11 mouse cellular contexts compared by ENCODE assay signal in genomic region chr4:125125361-125125921, GRCm38 (mm10). TPM values are rescaled to one million over a fixed set of nuclear protein-coding genes. Genes with fewer than 3 reads are reported as not detected.
DNase-seq lines count a peak whose midpoint lies in the region; ATAC-seq and TF ChIP-seq lines count a peak whose summit lies in the region.
"Had no signal": no experiment of that assay in that cellular context is flagged by ENCODE, and none has a peak within 500 bp of the region (broad histone marks: within the 10 kb centered on the region; RNA-seq: fewer than 3 reads in every experiment).

No protein-coding gene starts in this region.

- peak overlapping the region; percentile 11; the same call in 1 of the 2 replicates for H3K4me2 ChIP-seq in embryonic facial prominence, embryonic 13.5 days
- H3K4me2 ChIP-seq in heart, embryonic 15.5 days, result peak overlapping the region; percentile 18; the same call in 1 of the 2 replicates
- no peak overlapping the region for H3K4me2 ChIP-seq in forebrain, embryonic 11.5 days (ENCODE audit: low read depth, low read length, severe bottlenecking)
- H3K4me2 ChIP-seq: forebrain, embryonic 15.5 days had no signal

- 67% methylated on average over 7 of the region's 7 CpGs for WGBS in embryonic facial prominence, embryonic 13.5 days
- 75% methylated on average over 7 of the region's 7 CpGs for WGBS in embryonic facial prominence, embryonic 10.5 days
- WGBS in thymus, adult 2 months, result 79% methylated on average over 7 of the region's 7 CpGs
- 76% methylated on average over 7 of the region's 7 CpGs for WGBS in heart, embryonic 15.5 days
- WGBS in forebrain, embryonic 11.5 days, result 75% methylated on average over 7 of the region's 7 CpGs

- no peak for ATAC-seq in embryonic facial prominence, embryonic 13.5 days (ENCODE audit: insufficient number of reproducible peaks, insufficient read depth, low FRiP score, low TSS enrichment, low read depth)
- no peak for ATAC-seq in heart, embryonic 15.5 days (replicated peaks; ENCODE audit: insufficient number of reproducible peaks, insufficient read depth, low FRiP score, low read depth)
- no peak for ATAC-seq in forebrain, embryonic 11.5 days (replicated peaks; ENCODE audit: low FRiP score)
- no peak for ATAC-seq in megakaryocyte progenitor cell, adult 5-6 weeks (replicated peaks; ENCODE audit: poor library complexity)
- ATAC-seq: forebrain, embryonic 15.5 days had no signal

- H3K4me3 ChIP-seq in embryonic facial prominence, embryonic 13.5 days, result no peak overlapping the region
- H3K4me3 ChIP-seq in embryonic facial prominence, embryonic 10.5 days, result no peak overlapping the region
- H3K4me3 ChIP-seq in thymus, adult 2 months (ENCODE audit: control insufficient read depth, insufficient read depth, low read length), result peak overlapping the region; percentile 24
- H3K4me3 ChIP-seq in heart, embryonic 15.5 days, result no peak overlapping the region
- H3K4me3 ChIP-seq in forebrain, embryonic 11.5 days (ENCODE audit: low read depth, low read length), result no peak overlapping the region
- H3K4me3 ChIP-seq: forebrain, embryonic 15.5 days had no signal

- no peaks in the 10 kb centered on the region for H3K9me3 ChIP-seq in embryonic facial prominence, embryonic 13.5 days
- no peaks in the 10 kb centered on the region for H3K9me3 ChIP-seq in embryonic facial prominence, embryonic 10.5 days
- no peaks in the 10 kb centered on the region for H3K9me3 ChIP-seq in heart, embryonic 15.5 days (replicated peaks)
- H3K9me3 ChIP-seq in forebrain, embryonic 11.5 days (ENCODE audit: control insufficient read depth, low read length), result no peaks in the 10 kb centered on the region
- H3K9me3 ChIP-seq: forebrain, embryonic 15.5 days had no signal

- no peak for DNase-seq in embryonic facial prominence, embryonic 10.5 days (ENCODE audit: low spot score)
- DNase-seq in thymus, adult 2 months, result no peak
- no peak for DNase-seq in thymus, postnatal 14 days
- peak; percentile 36 for DNase-seq in splenic B cell, adult 2 months (ENCODE audit: low read depth, low spot score)
- DNase-seq in forebrain, embryonic 11.5 days (ENCODE audit: low spot score), result no peak

- TF ChIP-seq POLR2A in thymus, adult 2 months (IDR thresholded peaks at IDR 0.05; ENCODE audit: control insufficient read depth, extremely low read depth, insufficient read depth, low read length, poor library complexity), result no peak

- no peak overlapping the region for H3K9ac ChIP-seq in embryonic facial prominence, embryonic 13.5 days
- no peak overlapping the region for H3K9ac ChIP-seq in heart, embryonic 15.5 days
- H3K9ac ChIP-seq in forebrain, embryonic 11.5 days (ENCODE audit: low read length), result no peak overlapping the region
- H3K9ac ChIP-seq: forebrain, embryonic 15.5 days had no signal

- peaks cover 30% of the 10 kb centered on the region for H3K27me3 ChIP-seq in embryonic facial prominence, embryonic 13.5 days
- H3K27me3 ChIP-seq in embryonic facial prominence, embryonic 10.5 days (replicated peaks; ENCODE audit: low read depth, poor library complexity, severe bottlenecking), result peaks cover 51% of the 10 kb centered on the region
- H3K27me3 ChIP-seq in thymus, adult 2 months (ENCODE audit: control insufficient read depth, insufficient read depth, low read length), result no peaks in the 10 kb centered on the region
- no peaks in the 10 kb centered on the region for H3K27me3 ChIP-seq in heart, embryonic 15.5 days
- H3K27me3 ChIP-seq in splenic B cell, adult 2 months (ENCODE audit: control insufficient read depth, insufficient read depth, low read length, poor library complexity, severe bottlenecking), result no peaks in the 10 kb centered on the region
- H3K27me3 ChIP-seq in forebrain, embryonic 11.5 days (ENCODE audit: control insufficient read depth, insufficient read depth, low read length), result peaks cover 6% of the 10 kb centered on the region

- peaks cover 45% of the 10 kb centered on the region for H3K4me1 ChIP-seq in embryonic facial prominence, embryonic 13.5 days
- peaks cover 58% of the 10 kb centered on the region for H3K4me1 ChIP-seq in embryonic facial prominence, embryonic 10.5 days
- peaks cover 56% of the 10 kb centered on the region for H3K4me1 ChIP-seq in thymus, adult 2 months (replicated peaks; ENCODE audit: control insufficient read depth, insufficient read depth, low read length)
- peaks cover 41% of the 10 kb centered on the region for H3K4me1 ChIP-seq in heart, embryonic 15.5 days (replicated peaks)
- peaks cover 3% of the 10 kb centered on the region for H3K4me1 ChIP-seq in forebrain, embryonic 11.5 days (replicated peaks; ENCODE audit: control insufficient read depth, insufficient read depth, low read length)

- no peak for TF ChIP-seq CTCF in thymus, adult 2 months (IDR thresholded peaks at IDR 0.05; ENCODE audit: borderline replicate concordance, control insufficient read depth, extremely low read depth, insufficient read depth, low read length, poor library complexity)

- no peak overlapping the region for H3K27ac ChIP-seq in embryonic facial prominence, embryonic 13.5 days
- no peak overlapping the region for H3K27ac ChIP-seq in embryonic facial prominence, embryonic 10.5 days (replicated peaks)
- H3K27ac ChIP-seq in thymus, adult 2 months (ENCODE audit: control insufficient read depth, insufficient read depth, low read length), result peak overlapping the region; percentile 61
- no peak overlapping the region for H3K27ac ChIP-seq in heart, embryonic 15.5 days
- H3K27ac ChIP-seq in forebrain, embryonic 11.5 days (ENCODE audit: low read depth, low read length), result no peak overlapping the region
- H3K27ac ChIP-seq: forebrain, embryonic 15.5 days had no signal

- 0 out of 2 replicates have a peak, but pooled peaks cover 3% of the 10 kb centered on the region for H3K36me3 ChIP-seq in embryonic facial prominence, embryonic 13.5 days
- H3K36me3 ChIP-seq in embryonic facial prominence, embryonic 10.5 days (replicated peaks), result no peaks in the 10 kb centered on the region
- peaks cover 8% of the 10 kb centered on the region for H3K36me3 ChIP-seq in thymus, adult 2 months (ENCODE audit: control insufficient read depth, insufficient read depth, low read length)
- 0 out of 2 replicates have a peak, but pooled peaks cover 5% of the 10 kb centered on the region for H3K36me3 ChIP-seq in heart, embryonic 15.5 days
- H3K36me3 ChIP-seq in splenic B cell, adult 2 months (ENCODE audit: control insufficient read depth, insufficient read depth, low read length, poor library complexity, severe bottlenecking), result peaks cover 26% of the 10 kb centered on the region
- no peaks in the 10 kb centered on the region for H3K36me3 ChIP-seq in forebrain, embryonic 11.5 days (ENCODE audit: control insufficient read depth, insufficient read depth, low read length)
- H3K36me3 ChIP-seq: forebrain, embryonic 15.5 days had no signal

RNA-seq across cellular contexts. Expression of gene Zc3h12a, which starts 2.2 kb away (rescaled TPM):
- polyA plus RNA-seq in embryonic facial prominence, embryonic 13.5 days (2015; fragmentation: Nextera tagmentation; extraction: Ambion mirVana), result 0.70 and 0.80 TPM in 2 replicates
- polyA plus RNA-seq in embryonic facial prominence, embryonic 10.5 days (2016; fragmentation: Nextera tagmentation; extraction: Ambion mirVana), result 0.49 and 0.64 TPM in 2 replicates
- 27.4 and 28.7 TPM in 2 replicates for polyA plus RNA-seq in thymus, adult 2 months (2012; rRNA removed)
- 0.59 and 0.96 TPM in 2 replicates for polyA plus RNA-seq in heart, embryonic 15.5 days (2015; fragmentation: Nextera tagmentation; extraction: Ambion mirVana)
- polyA plus RNA-seq in forebrain, embryonic 11.5 days (2014; fragmentation: Nextera tagmentation; extraction: Ambion mirVana), result 0.16 and 0.57 TPM in 2 replicates
- 6.0 and 6.2 TPM in 2 replicates for total RNA-seq in megakaryocyte progenitor cell, adult 5-6 weeks (2015)
- 2.3 and 3.6 TPM in 2 replicates for total RNA-seq in megakaryocyte progenitor cell, adult 5-6 weeks (2017)

RNA-seq across cellular contexts. Expression of gene Meaf6, which starts 40.5 kb away (rescaled TPM):
- polyA plus RNA-seq in embryonic facial prominence, embryonic 13.5 days (2015; fragmentation: Nextera tagmentation; extraction: Ambion mirVana), result 71.2 and 79.9 TPM in 2 replicates
- polyA plus RNA-seq in embryonic facial prominence, embryonic 10.5 days (2016; fragmentation: Nextera tagmentation; extraction: Ambion mirVana), result 80.7 and 84.3 TPM in 2 replicates
- polyA plus RNA-seq in thymus, adult 2 months (2012; rRNA removed), result 26.4 and 30.7 TPM in 2 replicates
- 36.7 and 38.0 TPM in 2 replicates for polyA plus RNA-seq in heart, embryonic 15.5 days (2015; fragmentation: Nextera tagmentation; extraction: Ambion mirVana)
- 109 and 120 TPM in 2 replicates for polyA plus RNA-seq in forebrain, embryonic 11.5 days (2014; fragmentation: Nextera tagmentation; extraction: Ambion mirVana)
- total RNA-seq in megakaryocyte progenitor cell, adult 5-6 weeks (2015), result 37.5 and 48.8 TPM in 2 replicates
- total RNA-seq in megakaryocyte progenitor cell, adult 5-6 weeks (2017), result 39.0 and 57.7 TPM in 2 replicates

RNA-seq across cellular contexts. Expression of gene Snip1, which starts 59.0 kb away (rescaled TPM):
- 31.9 and 32.9 TPM in 2 replicates for polyA plus RNA-seq in embryonic facial prominence, embryonic 13.5 days (2015; fragmentation: Nextera tagmentation; extraction: Ambion mirVana)
- 34.9 and 35.1 TPM in 2 replicates for polyA plus RNA-seq in embryonic facial prominence, embryonic 10.5 days (2016; fragmentation: Nextera tagmentation; extraction: Ambion mirVana)
- 20.5 and 22.5 TPM in 2 replicates for polyA plus RNA-seq in thymus, adult 2 months (2012; rRNA removed)
- polyA plus RNA-seq in heart, embryonic 15.5 days (2015; fragmentation: Nextera tagmentation; extraction: Ambion mirVana), result 16.1 and 20.1 TPM in 2 replicates
- polyA plus RNA-seq in forebrain, embryonic 11.5 days (2014; fragmentation: Nextera tagmentation; extraction: Ambion mirVana), result 32.8 and 33.9 TPM in 2 replicates
- 22.0 and 28.6 TPM in 2 replicates for total RNA-seq in megakaryocyte progenitor cell, adult 5-6 weeks (2015)
- 28.3 and 33.5 TPM in 2 replicates for total RNA-seq in megakaryocyte progenitor cell, adult 5-6 weeks (2017)

RNA-seq across cellular contexts. Expression of gene Dnali1, which starts 59.9 kb away (rescaled TPM):
- 0.12 TPM in 1 of 2 replicates, not detected in the other for polyA plus RNA-seq in embryonic facial prominence, embryonic 13.5 days (2015; fragmentation: Nextera tagmentation; extraction: Ambion mirVana)
- polyA plus RNA-seq in embryonic facial prominence, embryonic 10.5 days (2016; fragmentation: Nextera tagmentation; extraction: Ambion mirVana), result 0.20 and 0.22 TPM in 2 replicates
- polyA plus RNA-seq in thymus, adult 2 months (2012; rRNA removed), result 0.22 and 0.57 TPM in 2 replicates
- 0.16 and 0.39 TPM in 2 replicates for polyA plus RNA-seq in heart, embryonic 15.5 days (2015; fragmentation: Nextera tagmentation; extraction: Ambion mirVana)
- 0.24 and 0.28 TPM in 2 replicates for polyA plus RNA-seq in forebrain, embryonic 11.5 days (2014; fragmentation: Nextera tagmentation; extraction: Ambion mirVana)
- total RNA-seq in megakaryocyte progenitor cell, adult 5-6 weeks (2015), result 0.15 TPM in 1 of 2 replicates, not detected in the other
- not detected in 2 replicates for total RNA-seq in megakaryocyte progenitor cell, adult 5-6 weeks (2017)
- total RNA-seq: adrenal gland, postnatal 4 days; common myeloid progenitor, adult 5-6 weeks had no signal

Comparison
In these comparisons a context has a peak if more than half of its experiments do, and no peak if none do; other contexts are left out.
1. RNA of gene Zc3h12a, which starts 2.2 kb away (polyA plus RNA-seq): 27.4 to 28.7 TPM in thymus, adult 2 months; 0.70 to 0.80 TPM in embryonic facial prominence, embryonic 13.5 days, 0.49 to 0.64 TPM in embryonic facial prominence, embryonic 10.5 days, 0.59 to 0.96 TPM in heart, embryonic 15.5 days and 0.16 to 0.57 TPM in forebrain, embryonic 11.5 days; every median in the first group is over 10 times any median in the second.